8 mouse cellular contexts compared by ENCODE assay signal in genomic region chr19:23057739-23058501, GRCm38 (mm10).
DNase-seq lines count a peak whose midpoint lies in the region; ATAC-seq and TF ChIP-seq lines count a peak whose summit lies in the region.

No protein-coding gene starts in this region.

- TF ChIP-seq CTCF in liver, adult 2 months (IDR thresholded peaks at IDR 0.05; ENCODE audit: low read depth, low read length) = no peak
- TF ChIP-seq CTCF in intestine, postnatal 0 days (IDR thresholded peaks at IDR 0.05; ENCODE audit: low read depth) = 0 out of 2 replicates have a peak, but pooled peaks have one; percentile 6

- no peaks in the 10 kb centered on the region for H3K9me3 ChIP-seq in intestine, postnatal 0 days (ENCODE audit: control insufficient read depth)
- H3K9me3 ChIP-seq in liver, embryonic 13.5 days (replicated peaks) = no peaks in the 10 kb centered on the region
- H3K9me3 ChIP-seq in neural tube, embryonic 11.5 days (ENCODE audit: control insufficient read depth, low read length) = no peaks in the 10 kb centered on the region

- no peak for DNase-seq in liver, adult 2 months (ENCODE audit: extremely low read depth, low read depth, low spot score)
- no peak for DNase-seq in liver
- peak; percentile 29 to 41 for DNase-seq in cerebellum, postnatal 36 days
- DNase-seq in gastrocnemius, postnatal 36 days = peak; percentile 19 to 44
- no peak for DNase-seq in liver, embryonic 13.5 days
- DNase-seq in neural tube, embryonic 11.5 days (ENCODE audit: low spot score) = peak; percentile 63

- H3K27me3 ChIP-seq in liver, adult 2 months (ENCODE audit: control insufficient read depth, insufficient read depth, low read length) = no peaks in the 10 kb centered on the region
- H3K27me3 ChIP-seq in intestine, postnatal 0 days (replicated peaks; ENCODE audit: control insufficient read depth, insufficient read depth, low read length) = no peaks in the 10 kb centered on the region
- no peaks in the 10 kb centered on the region for H3K27me3 ChIP-seq in liver, embryonic 13.5 days
- H3K27me3 ChIP-seq in neural tube, embryonic 11.5 days (ENCODE audit: control insufficient read depth, insufficient read depth, low read length) = no peaks in the 10 kb centered on the region

- ATAC-seq in intestine, postnatal 0 days = peak; percentile 32; the same call in 1 of the 2 replicates
- 0 out of 2 replicates have a peak, but pooled peaks have one; percentile 34 for ATAC-seq in liver, embryonic 13.5 days (ENCODE audit: low read depth)
- peak; percentile 65 for ATAC-seq in neural tube, embryonic 11.5 days (ENCODE audit: insufficient read depth, low FRiP score, low TSS enrichment)
- ATAC-seq in erythroid progenitor cell, adult 5-6 weeks (replicated peaks; ENCODE audit: low FRiP score, poor library complexity, severe bottlenecking) = no peak

- no peaks in the 10 kb centered on the region for H3K36me3 ChIP-seq in liver, adult 2 months (ENCODE audit: control insufficient read depth, insufficient read depth, low read length)
- no peaks in the 10 kb centered on the region for H3K36me3 ChIP-seq in intestine, postnatal 0 days (ENCODE audit: control insufficient read depth, insufficient read depth)
- no peaks in the 10 kb centered on the region for H3K36me3 ChIP-seq in liver, embryonic 13.5 days
- H3K36me3 ChIP-seq in neural tube, embryonic 11.5 days (ENCODE audit: control insufficient read depth, insufficient read depth, low read length) = no peaks in the 10 kb centered on the region

- intact Hi-C loops in gastrocnemius, postnatal 36 days (cut with DNase I) = loop anchor here (1.0 kb wide), 1 partner anchor 76 kb away; no protein-coding TSS in a partner anchor

- H3K79me2 ChIP-seq in liver, adult 2 months (ENCODE audit: control insufficient read depth, insufficient read depth, low read length) = no peaks in the 10 kb centered on the region

- peak overlapping the region; percentile 82 for H3K9ac ChIP-seq in liver, adult 2 months (ENCODE audit: low read depth, low read length)
- no peak overlapping the region for H3K9ac ChIP-seq in intestine, postnatal 0 days (ENCODE audit: low read depth, low read length)
- H3K9ac ChIP-seq in liver, embryonic 13.5 days = no peak overlapping the region
- peak overlapping the region; percentile 47; the same call in 1 of the 2 replicates for H3K9ac ChIP-seq in neural tube, embryonic 11.5 days (ENCODE audit: low read length)

- peak overlapping the region; percentile 51 for H3K4me2 ChIP-seq in intestine, postnatal 0 days (replicated peaks; ENCODE audit: low read depth)
- H3K4me2 ChIP-seq in liver, embryonic 13.5 days = peak overlapping the region; percentile 59
- peak overlapping the region; percentile 38 for H3K4me2 ChIP-seq in neural tube, embryonic 11.5 days (ENCODE audit: low read depth)

- H3K4me1 ChIP-seq in liver, adult 2 months (ENCODE audit: control insufficient read depth, insufficient read depth, low read length) = peaks cover 30% of the 10 kb centered on the region
- peaks cover 8% of the 10 kb centered on the region; the same call in 1 of the 2 replicates for H3K4me1 ChIP-seq in intestine, postnatal 0 days (replicated peaks; ENCODE audit: control insufficient read depth, insufficient read depth, low read length)
- peaks cover 10% of the 10 kb centered on the region for H3K4me1 ChIP-seq in liver, embryonic 13.5 days (replicated peaks)
- H3K4me1 ChIP-seq in neural tube, embryonic 11.5 days (ENCODE audit: control insufficient read depth, insufficient read depth, low read length) = no peaks in the 10 kb centered on the region

- TF ChIP-seq POLR2A in liver, adult 2 months (IDR thresholded peaks at IDR 0.05; ENCODE audit: extremely low read depth, insufficient read depth, low read length) = no peak

- peak overlapping the region; percentile 92 for H3K27ac ChIP-seq in liver, adult 2 months (replicated peaks; ENCODE audit: insufficient read depth, low read depth, low read length)
- H3K27ac ChIP-seq in intestine, postnatal 0 days (ENCODE audit: low read depth, low read length) = peak overlapping the region; percentile 86
- H3K27ac ChIP-seq in liver, embryonic 13.5 days = no peak overlapping the region
- H3K27ac ChIP-seq in neural tube, embryonic 11.5 days (ENCODE audit: low read depth, low read length) = 0 out of 2 replicates have a peak overlapping the region, but pooled peaks have one; percentile 10

- no peak overlapping the region for H3K4me3 ChIP-seq in liver, adult 2 months (ENCODE audit: insufficient read depth, low read depth, low read length)
- H3K4me3 ChIP-seq in intestine, postnatal 0 days (ENCODE audit: low read depth, low read length) = no peak overlapping the region
- H3K4me3 ChIP-seq in liver, embryonic 13.5 days (replicated peaks) = peak overlapping the region; percentile 31
- H3K4me3 ChIP-seq in neural tube, embryonic 11.5 days (ENCODE audit: low read depth, low read length) = peak overlapping the region; percentile 29; the same call in 1 of the 2 replicates

- WGBS in liver, adult 2 months = 55% methylated on average over 11 of the region's 11 CpGs
- WGBS in intestine, postnatal 0 days = 25% methylated on average over 11 of the region's 11 CpGs
- WGBS in liver, embryonic 13.5 days (ENCODE audit: insufficient replicate concordance) = 32% methylated on average over 11 of the region's 11 CpGs
- 15% methylated on average over 11 of the region's 11 CpGs for WGBS in neural tube, embryonic 11.5 days

Comparison
In these comparisons a context has a peak if more than half of its experiments do, and no peak if none do; other contexts are left out.
1. H3K4me3 ChIP-seq: peak in liver, embryonic 13.5 days (single experiment) and neural tube, embryonic 11.5 days (single experiment); none in liver, adult 2 months (single experiment) and intestine, postnatal 0 days (single experiment).
2. H3K9ac ChIP-seq: peak in liver, adult 2 months (single experiment) and neural tube, embryonic 11.5 days (single experiment); none in intestine, postnatal 0 days (single experiment) and liver, embryonic 13.5 days (single experiment).
3. DNase-seq: peak in cerebellum, postnatal 36 days (2 of 2), gastrocnemius, postnatal 36 days (2 of 2) and neural tube, embryonic 11.5 days (single experiment); none in liver, adult 2 months (single experiment), liver (single experiment) and liver, embryonic 13.5 days (single experiment).
4. Peak in every context shown above with its lines, with median percentiles within 50 percentile points of each other: H3K4me2 ChIP-seq.